Mouse (Mus musculus): ENCODE data around the gene Btbd9. TPM values are rescaled to one million over a fixed set of nuclear protein-coding genes. Genes with fewer than 3 reads are reported as not detected.

Gene Btbd9
- polyA plus RNA-seq, 1 experiment: 15.3 TPM

DNA sequence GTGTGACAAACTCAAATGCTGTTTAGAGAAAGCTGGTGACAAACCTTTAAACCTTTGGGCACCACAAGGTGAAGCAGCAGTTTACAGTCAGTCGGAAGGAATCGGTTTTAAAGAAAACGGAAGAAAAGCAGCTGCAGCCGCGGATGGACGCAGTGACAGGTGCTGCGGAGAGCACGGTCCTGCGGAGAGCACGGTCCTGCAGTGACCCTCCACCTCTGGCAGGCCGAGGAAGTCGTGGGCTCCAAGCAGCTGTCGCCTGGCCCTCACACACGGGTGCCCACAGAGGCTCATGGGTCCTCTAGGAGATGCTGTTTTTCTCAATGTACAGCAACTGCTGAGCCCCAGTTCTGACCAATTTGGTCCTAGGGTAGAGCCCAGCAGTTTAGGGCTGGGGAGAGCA, 354.6 kb downstream of the Btbd9 start:
- Histone ChIP-seq H3K79me2 (ENCODE audit: control insufficient read depth, insufficient read depth) (no peaks in the 10 kb centered on the region), H3K4me3 (ENCODE audit: insufficient read depth, poor library complexity, severe bottlenecking) (no peak overlapping the region), H3ac (ENCODE audit: control insufficient read depth, insufficient read length, low read depth) (no peak overlapping the region), H3K79me3 (ENCODE audit: low read depth) (no peaks in the 10 kb centered on the region), H3K27me3 (ENCODE audit: control insufficient read depth, insufficient read depth, insufficient read length) (no peaks in the 10 kb centered on the region), H3K36me3 (ENCODE audit: control insufficient read depth, insufficient read depth) (no peaks in the 10 kb centered on the region)
- no peak for TF ChIP-seq CTCF (IDR thresholded peaks at IDR 0.05; ENCODE audit: control insufficient read depth, insufficient read depth, insufficient read length)
- no peak for TF ChIP-seq FOSL1 (IDR thresholded peaks at IDR 0.05; ENCODE audit: insufficient read depth, low read length, poor library complexity, severe bottlenecking)
- no peak for TF ChIP-seq CEBPB (IDR thresholded peaks at IDR 0.05; ENCODE audit: low read depth)
- peak; percentile 25 for TF ChIP-seq MYOD1 (IDR thresholded peaks at IDR 0.05; ENCODE audit: control insufficient read depth, insufficient read length, low read depth)
- TF ChIP-seq USF1 (IDR thresholded peaks at IDR 0.05; ENCODE audit: low read depth): no peak

DNA sequence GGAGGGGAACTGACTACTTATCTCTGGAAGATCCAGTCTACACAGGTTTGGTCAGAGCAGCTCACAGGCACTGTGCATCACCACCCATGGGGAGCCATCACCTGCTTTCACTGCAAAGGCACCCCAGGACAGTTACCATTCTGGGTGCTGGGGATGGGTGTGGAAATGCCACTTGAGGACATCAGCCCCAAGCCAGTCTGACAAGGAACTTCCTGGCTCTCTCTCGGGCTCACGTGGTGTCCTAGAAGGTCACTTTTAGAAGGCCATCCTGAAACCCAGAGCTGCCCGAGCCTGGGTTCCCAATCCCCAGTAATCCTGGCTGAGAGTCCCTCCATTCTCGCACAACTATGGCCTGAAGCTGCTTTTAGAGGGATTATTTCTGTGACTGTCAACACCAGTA, 360.5 kb downstream of the Btbd9 start:
- H3K4me3 ChIP-seq (ENCODE audit: insufficient read depth, poor library complexity, severe bottlenecking): no peak overlapping the region
- H3K79me3 ChIP-seq (ENCODE audit: low read depth): no peaks in the 10 kb centered on the region
- H3K27me3 ChIP-seq (ENCODE audit: control insufficient read depth, insufficient read depth, insufficient read length): no peaks in the 10 kb centered on the region
- H3ac ChIP-seq (ENCODE audit: control insufficient read depth, insufficient read length, low read depth): no peak overlapping the region
- peaks cover 4% of the 10 kb centered on the region for H3K36me3 ChIP-seq (ENCODE audit: control insufficient read depth, insufficient read depth)
- TF ChIP-seq CTCF (IDR thresholded peaks at IDR 0.05; ENCODE audit: control insufficient read depth, insufficient read depth, insufficient read length) (no peak), FOSL1 (IDR thresholded peaks at IDR 0.05; ENCODE audit: insufficient read depth, low read length, poor library complexity, severe bottlenecking) (no peak), MYOD1 (IDR thresholded peaks at IDR 0.05; ENCODE audit: control insufficient read depth, insufficient read length, low read depth) (no peak), CEBPB (IDR thresholded peaks at IDR 0.05; ENCODE audit: low read depth) (no peak), MAX (IDR thresholded peaks at IDR 0.05) (no peak), USF1 (IDR thresholded peaks at IDR 0.05; ENCODE audit: low read depth) (no peak), MYOG (IDR thresholded peaks at IDR 0.05; ENCODE audit: control insufficient read depth, extremely low read depth, insufficient read length) (no peak)
- H3K79me2 ChIP-seq (ENCODE audit: control insufficient read depth, insufficient read depth): no peaks in the 10 kb centered on the region

DNA sequence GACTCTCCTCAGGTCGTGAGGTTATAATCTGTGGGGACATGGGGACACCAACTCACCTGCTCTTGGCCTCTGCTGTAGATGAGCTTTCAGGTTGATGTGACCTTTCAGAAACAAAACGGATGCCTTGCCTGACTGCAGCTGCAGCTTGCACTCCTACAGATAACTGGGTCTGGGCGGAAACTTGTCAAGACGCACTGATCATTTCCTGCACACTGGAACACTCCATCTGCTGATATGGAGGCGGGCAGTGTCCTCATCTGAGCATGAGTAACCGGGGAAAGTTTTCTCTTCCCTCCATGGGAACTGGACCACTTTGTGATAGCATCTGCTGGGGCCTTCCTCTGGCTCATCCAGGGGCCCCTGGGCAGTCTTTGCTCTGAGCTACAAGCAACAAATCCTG, 361.9 kb downstream of the Btbd9 start:
- H3K36me3 ChIP-seq (ENCODE audit: control insufficient read depth, insufficient read depth): peaks cover 13% of the 10 kb centered on the region
- no peak for TF ChIP-seq USF1 (IDR thresholded peaks at IDR 0.05; ENCODE audit: low read depth)
- no peak for TF ChIP-seq MAX (IDR thresholded peaks at IDR 0.05)
- no peak for TF ChIP-seq CEBPB (IDR thresholded peaks at IDR 0.05; ENCODE audit: low read depth)
- no peak for TF ChIP-seq MYOG (IDR thresholded peaks at IDR 0.05; ENCODE audit: control insufficient read depth, extremely low read depth, insufficient read length)
- TF ChIP-seq MYOD1 (IDR thresholded peaks at IDR 0.05; ENCODE audit: control insufficient read depth, insufficient read length, low read depth): no peak
- no peak for TF ChIP-seq CTCF (IDR thresholded peaks at IDR 0.05; ENCODE audit: control insufficient read depth, insufficient read depth, insufficient read length)
- TF ChIP-seq FOSL1 (IDR thresholded peaks at IDR 0.05; ENCODE audit: insufficient read depth, low read length, poor library complexity, severe bottlenecking): no peak
- H3K4me3 ChIP-seq (ENCODE audit: insufficient read depth, poor library complexity, severe bottlenecking): no peak overlapping the region

DNA sequence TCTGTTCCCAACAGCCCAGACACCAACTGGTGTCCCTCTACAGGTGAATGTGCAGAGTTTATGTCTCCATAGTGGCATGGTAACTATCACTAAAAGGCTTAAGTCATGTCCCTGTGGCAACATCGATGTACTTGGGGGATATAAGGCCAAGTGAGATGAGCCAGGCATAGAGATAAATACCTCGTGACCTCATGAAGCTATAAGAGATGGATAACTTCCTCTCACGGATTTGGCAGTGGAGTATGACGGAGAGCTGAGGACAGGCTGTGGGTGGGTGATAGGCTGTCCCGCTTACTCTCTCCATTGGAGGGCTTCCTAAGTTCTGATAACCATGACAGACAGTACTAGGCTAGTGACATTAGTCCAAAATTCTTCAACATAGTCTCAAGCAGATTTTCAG, 362.9 kb downstream of the Btbd9 start:
- no peak overlapping the region for H3K4me3 ChIP-seq (ENCODE audit: insufficient read depth, poor library complexity, severe bottlenecking)
- no peaks in the 10 kb centered on the region for H3K27me3 ChIP-seq (ENCODE audit: control insufficient read depth, insufficient read depth, insufficient read length)
- no peaks in the 10 kb centered on the region for H3K79me3 ChIP-seq (ENCODE audit: low read depth)
- TF ChIP-seq FOSL1 (IDR thresholded peaks at IDR 0.05; ENCODE audit: insufficient read depth, low read length, poor library complexity, severe bottlenecking) (no peak), MYOD1 (IDR thresholded peaks at IDR 0.05; ENCODE audit: control insufficient read depth, insufficient read length, low read depth) (no peak), CTCF (IDR thresholded peaks at IDR 0.05; ENCODE audit: control insufficient read depth, insufficient read depth, insufficient read length) (no peak), MAX (IDR thresholded peaks at IDR 0.05) (no peak), CEBPB (IDR thresholded peaks at IDR 0.05; ENCODE audit: low read depth) (no peak), USF1 (IDR thresholded peaks at IDR 0.05; ENCODE audit: low read depth) (no peak), MYOG (IDR thresholded peaks at IDR 0.05; ENCODE audit: control insufficient read depth, extremely low read depth, insufficient read length) (no peak)
- no peak overlapping the region for H3ac ChIP-seq (ENCODE audit: control insufficient read depth, insufficient read length, low read depth)
- peaks cover 18% of the 10 kb centered on the region for H3K36me3 ChIP-seq (ENCODE audit: control insufficient read depth, insufficient read depth)
- H3K79me2 ChIP-seq (ENCODE audit: control insufficient read depth, insufficient read depth): no peaks in the 10 kb centered on the region

More for the DNA sequence above, 361.9 kb downstream of the Btbd9 start:
- H3K27me3 ChIP-seq (ENCODE audit: control insufficient read depth, insufficient read depth, insufficient read length): no peaks in the 10 kb centered on the region
- H3K79me3 ChIP-seq (ENCODE audit: low read depth): no peaks in the 10 kb centered on the region
- no peaks in the 10 kb centered on the region for H3K79me2 ChIP-seq (ENCODE audit: control insufficient read depth, insufficient read depth)
- H3ac ChIP-seq (ENCODE audit: control insufficient read depth, insufficient read length, low read depth): no peak overlapping the region

DNA sequence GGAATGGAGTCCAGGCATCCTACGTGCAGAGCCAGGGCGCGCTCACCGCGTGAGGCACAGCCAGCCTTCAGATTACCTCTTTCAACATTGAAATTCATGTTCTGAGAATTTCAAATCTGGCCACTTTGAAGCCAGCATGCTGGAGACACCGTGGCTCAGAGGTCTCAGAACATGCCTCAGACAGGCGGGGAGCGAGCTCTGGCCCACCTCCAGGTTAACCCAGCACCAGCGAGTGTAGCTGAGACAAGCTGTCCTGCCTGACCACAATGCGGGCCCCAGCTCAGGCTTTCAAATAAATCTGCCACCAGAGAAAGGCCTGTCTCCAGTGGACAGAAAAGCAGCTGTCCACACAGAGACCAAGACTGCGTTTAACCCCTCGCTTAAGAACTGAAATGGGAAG, 363.6 kb downstream of the Btbd9 start:
- no peaks in the 10 kb centered on the region for H3K27me3 ChIP-seq (ENCODE audit: control insufficient read depth, insufficient read depth, insufficient read length)
- no peak overlapping the region for H3ac ChIP-seq (ENCODE audit: control insufficient read depth, insufficient read length, low read depth)
- TF ChIP-seq CTCF (IDR thresholded peaks at IDR 0.05; ENCODE audit: control insufficient read depth, insufficient read depth, insufficient read length) (no peak), MYOD1 (IDR thresholded peaks at IDR 0.05; ENCODE audit: control insufficient read depth, insufficient read length, low read depth) (no peak), USF1 (IDR thresholded peaks at IDR 0.05; ENCODE audit: low read depth) (no peak), CEBPB (IDR thresholded peaks at IDR 0.05; ENCODE audit: low read depth) (no peak), FOSL1 (IDR thresholded peaks at IDR 0.05; ENCODE audit: insufficient read depth, low read length, poor library complexity, severe bottlenecking) (no peak), MAX (IDR thresholded peaks at IDR 0.05) (no peak), MYOG (IDR thresholded peaks at IDR 0.05; ENCODE audit: control insufficient read depth, extremely low read depth, insufficient read length) (no peak)
- H3K36me3 ChIP-seq (ENCODE audit: control insufficient read depth, insufficient read depth): peaks cover 20% of the 10 kb centered on the region
- H3K79me3 ChIP-seq (ENCODE audit: low read depth): no peaks in the 10 kb centered on the region
- H3K4me3 ChIP-seq (ENCODE audit: insufficient read depth, poor library complexity, severe bottlenecking): no peak overlapping the region
- no peaks in the 10 kb centered on the region for H3K79me2 ChIP-seq (ENCODE audit: control insufficient read depth, insufficient read depth)

DNA sequence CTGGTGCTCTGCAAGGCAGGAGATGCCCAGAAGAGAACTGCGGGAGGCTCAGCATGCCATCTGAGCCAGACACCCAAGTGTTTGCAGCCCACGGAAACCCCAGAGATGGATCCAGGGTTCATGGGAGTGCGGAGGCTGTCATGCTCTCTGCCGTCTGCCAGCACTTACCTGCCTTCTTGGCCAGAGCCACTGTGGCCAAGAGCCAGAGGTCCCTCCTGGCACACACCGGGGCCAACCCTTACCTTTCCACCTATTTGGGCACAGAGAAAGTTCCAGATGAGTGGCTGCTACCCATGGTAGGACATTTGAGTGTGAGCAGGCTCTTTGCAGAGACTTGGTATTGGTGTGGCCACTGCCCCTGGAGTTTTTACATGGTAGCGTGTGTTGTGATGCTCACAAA, 365.4 kb downstream of the Btbd9 start:
- H3K79me3 ChIP-seq (ENCODE audit: low read depth): no peaks in the 10 kb centered on the region
- H3K36me3 ChIP-seq (ENCODE audit: control insufficient read depth, insufficient read depth): peaks cover 20% of the 10 kb centered on the region
- H3ac ChIP-seq (ENCODE audit: control insufficient read depth, insufficient read length, low read depth): no peak overlapping the region
- no peak for TF ChIP-seq MYOD1 (IDR thresholded peaks at IDR 0.05; ENCODE audit: control insufficient read depth, insufficient read length, low read depth)
- no peaks in the 10 kb centered on the region for H3K27me3 ChIP-seq (ENCODE audit: control insufficient read depth, insufficient read depth, insufficient read length)
- no peak overlapping the region for H3K4me3 ChIP-seq (ENCODE audit: insufficient read depth, poor library complexity, severe bottlenecking)
- H3K79me2 ChIP-seq (ENCODE audit: control insufficient read depth, insufficient read depth): peaks cover 5% of the 10 kb centered on the region

Measured in C2C12 (cell line).